ENCODE assay signal across 24 mouse cellular contexts in the genomic region with DNA sequence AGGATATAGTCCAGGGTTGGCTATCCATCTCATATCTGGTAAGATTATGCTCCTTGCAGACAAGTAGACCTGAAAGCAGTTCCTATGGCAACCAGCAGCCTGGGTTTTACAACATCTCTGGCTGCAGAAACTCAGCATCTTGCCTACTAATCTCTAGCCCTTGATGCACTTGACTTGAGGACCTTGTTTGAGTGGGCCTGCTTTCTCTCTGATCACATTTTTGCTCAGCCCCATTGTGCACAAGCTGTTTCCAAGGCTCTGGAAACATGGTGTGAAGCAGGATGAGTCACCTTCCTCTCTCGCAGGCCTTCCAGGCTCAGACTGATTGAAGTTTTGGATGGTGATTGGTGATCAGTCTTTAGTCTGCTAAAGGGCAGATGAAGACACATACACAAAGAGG.
A peak's percentile ranks its signal among the peaks of the same experiment; 100 is the strongest.
DNase-seq lines count a peak whose midpoint lies in the region; TF ChIP-seq lines count a peak whose summit lies in the region.
"Had no signal": no experiment of that assay in that cellular context is flagged by ENCODE, and none has a peak within 500 bp of the region (broad histone marks: within the 10 kb centered on the region; RNA-seq: fewer than 3 reads in every experiment).

No protein-coding gene starts in this region.

- peak in 1 of 2 experiments; percentile 32 for DNase-seq in layer of hippocampus, adult 2 months (ENCODE audit: low spot score in 2 of 2)
- no peak for DNase-seq in layer of hippocampus, adult 9-10 months (ENCODE audit: low spot score)
- peak; percentile 83 for DNase-seq in brain, adult 2 months (ENCODE audit: low read depth, low spot score)
- peak; percentile 31 for DNase-seq in layer of hippocampus, adult 9-11 months
- peak; percentile 34 to 70 for DNase-seq in left cerebral cortex, postnatal 25 days (ENCODE audit: low spot score in 2 of 2)
- DNase-seq in thymus, postnatal 25 days: no peak
- DNase-seq in spleen, adult 12 weeks (ENCODE audit: low spot score): no peak
- no peak for DNase-seq in hindbrain, embryonic 10.5 days (ENCODE audit: low spot score)
- DNase-seq: adrenal gland, postnatal 36 days; B cell, adult 2 months; cerebellum, adult 2 months; gastrocnemius, postnatal 14 days; heart, postnatal 4 days; kidney, adult 11 months; liver, postnatal 0 days; lung, postnatal 10 days; midbrain, embryonic 14.5 days; spleen, adult 18-20 months; thymus, postnatal 4 days had no signal

- no peak for TF ChIP-seq CTCF in layer of hippocampus, adult 2 months (conservative IDR thresholded peaks at IDR 0.05)

- 81% methylated on average over 1 of the region's 1 CpGs for WGBS in hindbrain, embryonic 10.5 days

- H3K27me3 ChIP-seq in hindbrain, embryonic 10.5 days (ENCODE audit: insufficient read depth, poor library complexity, severe bottlenecking): peaks cover 3% of the 10 kb centered on the region; the same call in 1 of the 2 replicates
- H3K27me3 ChIP-seq: embryonic facial prominence, embryonic 12.5 days; neural tube, embryonic 15.5 days had no signal

- peaks cover 8% of the 10 kb centered on the region for H3K4me1 ChIP-seq in hindbrain, embryonic 10.5 days (replicated peaks)
- H3K4me1 ChIP-seq: heart, embryonic 15.5 days; limb, embryonic 10.5 days had no signal

- peak overlapping the region; percentile 39; the same call in 1 of the 2 replicates for H3K27ac ChIP-seq in layer of hippocampus, adult 2 months
- no peak overlapping the region for H3K27ac ChIP-seq in hindbrain, embryonic 10.5 days
- H3K27ac ChIP-seq: embryonic facial prominence, embryonic 12.5 days; heart, embryonic 15.5 days; limb, embryonic 10.5 days; neural tube, embryonic 15.5 days had no signal

- no peaks in the 10 kb centered on the region for H3K36me3 ChIP-seq in hindbrain, embryonic 10.5 days
- H3K36me3 ChIP-seq: embryonic facial prominence, embryonic 12.5 days; heart, embryonic 15.5 days; limb, embryonic 10.5 days; neural tube, embryonic 15.5 days had no signal

- H3K4me3 ChIP-seq in layer of hippocampus, adult 2 months: no peak overlapping the region
- no peak overlapping the region for H3K4me3 ChIP-seq in hindbrain, embryonic 10.5 days
- H3K4me3 ChIP-seq: embryonic facial prominence, embryonic 12.5 days; heart, embryonic 15.5 days; limb, embryonic 10.5 days; megakaryocyte, embryonic 14.5 days; neural tube, embryonic 15.5 days had no signal

- intact Hi-C loops in left cerebral cortex, postnatal 25 days (cut with DNase I): loop anchor here (2.0 kb wide), 1 partner anchor 55 kb away; no protein-coding TSS in a partner anchor

- no peaks in the 10 kb centered on the region for H3K9me3 ChIP-seq in hindbrain, embryonic 10.5 days
- H3K9me3 ChIP-seq: embryonic facial prominence, embryonic 12.5 days; heart, embryonic 15.5 days; limb, embryonic 10.5 days; megakaryocyte, embryonic 14.5 days; neural tube, embryonic 15.5 days had no signal

Comparison
In these comparisons a context has a peak if more than half of its experiments do, and no peak if none do; other contexts are left out.
1. DNase-seq: peak in brain, adult 2 months (single experiment), layer of hippocampus, adult 9-11 months (single experiment) and left cerebral cortex, postnatal 25 days (2 of 2); none in layer of hippocampus, adult 9-10 months (single experiment), thymus, postnatal 25 days (single experiment), spleen, adult 12 weeks (single experiment) and hindbrain, embryonic 10.5 days (single experiment).